Mouse (Mus musculus) midbrain, embryonic 12.5 days (tissue): ENCODE data around the gene Gm20388. TPM values are rescaled to one million over a fixed set of nuclear protein-coding genes. Genes with fewer than 3 reads are reported as not detected.

Experiments
- ATAC-seq: fragments of 200-750 bp; cut with Nextera tagmentation; 2 replicates; pipeline ENCODE4 v1.8.0; 2017; ENCODE audit warnings: low read depth, moderate TSS enrichment, moderate library complexity; ENCODE audit not compliant: low FRiP score
- H3K27ac ChIP-seq: fragments of 300-500 bp; sonication (generic); replicated peaks from 2 replicates; pipeline ENCODE4 v1.5.1; 2016; ENCODE audit warnings: mild to moderate bottlenecking
- H3K27me3 ChIP-seq: fragments of 300-500 bp; sonication (generic); 2 replicates; pipeline ENCODE4 v1.6.1; 2016; ENCODE audit warnings: mild to moderate bottlenecking
- H3K36me3 ChIP-seq: fragments of 300-500 bp; sonication (generic); 2 replicates; pipeline ENCODE4 v1.6.1; 2016
- H3K4me1 ChIP-seq: fragments of 300-500 bp; sonication (generic); 2 replicates; pipeline ENCODE4 v1.6.1; 2016
- H3K4me2 ChIP-seq: fragments of 300-500 bp; sonication (generic); replicated peaks from 2 replicates; pipeline ENCODE4 v1.6.1; 2016; ENCODE audit warnings: mild to moderate bottlenecking, moderate library complexity
- H3K4me3 ChIP-seq: fragments of 300-500 bp; sonication (generic); 2 replicates; pipeline ENCODE4 v1.5.1; 2016; ENCODE audit warnings: mild to moderate bottlenecking
- H3K9ac ChIP-seq: fragments of 300-500 bp; sonication (generic); replicated peaks from 2 replicates; pipeline ENCODE4 v1.6.1; 2016; ENCODE audit warnings: mild to moderate bottlenecking, moderate library complexity
- H3K9me3 ChIP-seq: fragments of 300-500 bp; sonication (generic); 2 replicates; pipeline ENCODE4 v1.6.1; 2016; ENCODE audit warnings: mild to moderate bottlenecking
- WGBS: fragments of 180-500 bp; shearing (Covaris S2); methylation state at CpG from one replicate; pipeline ENCODE4 v1.1.7; 2016; 5-methylcytosine and 5-hydroxymethylcytosine counted together
- polyA plus RNA-seq: library from polyadenylated mRNA; unstranded; fragments of >200 nt; fragmentation: Nextera tagmentation; extraction: Ambion mirVana; gene quantifications from 2 replicates; pipeline ENCODE4 v1.2.1, GENCODE M21; 2016

Gene Gm20388
- polyA plus RNA-seq, 1 experiment from 2014 or later: not detected

GRCm38 (mm10) chr8:124106328-124107195 lies 4195.9 kb downstream of the Gm20388 start:
- Histone ChIP-seq H3K9ac (no peak overlapping the region), H3K9me3 (no peaks in the 10 kb centered on the region), H3K4me3 (no peak overlapping the region), H3K4me1 (no peaks in the 10 kb centered on the region), H3K36me3 (no peaks in the 10 kb centered on the region), H3K4me2 (no peak overlapping the region), H3K27ac (no peak overlapping the region), H3K27me3 (no peaks in the 10 kb centered on the region)
- WGBS: 84% methylated on average over 7 of the region's 7 CpGs
- no peak for ATAC-seq

DNA sequence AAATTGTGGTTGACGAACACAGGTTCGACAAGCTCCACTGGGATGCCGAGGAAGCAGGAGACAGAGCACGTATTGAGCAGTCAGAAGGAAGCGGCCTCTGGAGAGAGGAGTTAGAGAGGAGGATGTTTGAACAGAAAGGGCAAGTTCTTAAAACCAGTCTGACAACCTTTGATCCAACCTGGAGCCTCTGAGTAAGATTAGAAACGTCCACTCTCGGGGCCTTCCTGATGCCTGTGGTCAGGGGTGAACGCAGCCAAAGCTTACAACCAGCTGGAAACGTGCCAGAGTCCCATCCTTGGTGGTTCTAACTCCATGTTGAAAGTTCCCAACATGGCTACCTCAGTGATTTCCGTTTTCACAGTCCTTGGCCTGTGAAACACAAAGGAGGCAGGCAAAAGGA lies 4202.5 kb downstream of the Gm20388 start:
- Histone ChIP-seq H3K27me3 (no peaks in the 10 kb centered on the region), H3K4me3 (no peak overlapping the region), H3K36me3 (no peaks in the 10 kb centered on the region), H3K9ac (no peak overlapping the region), H3K4me1 (no peaks in the 10 kb centered on the region), H3K4me2 (no peak overlapping the region), H3K9me3 (no peaks in the 10 kb centered on the region), H3K27ac (no peak overlapping the region)
- WGBS: 78% methylated on average over 10 of the region's 10 CpGs
- no peak for ATAC-seq

DNA sequence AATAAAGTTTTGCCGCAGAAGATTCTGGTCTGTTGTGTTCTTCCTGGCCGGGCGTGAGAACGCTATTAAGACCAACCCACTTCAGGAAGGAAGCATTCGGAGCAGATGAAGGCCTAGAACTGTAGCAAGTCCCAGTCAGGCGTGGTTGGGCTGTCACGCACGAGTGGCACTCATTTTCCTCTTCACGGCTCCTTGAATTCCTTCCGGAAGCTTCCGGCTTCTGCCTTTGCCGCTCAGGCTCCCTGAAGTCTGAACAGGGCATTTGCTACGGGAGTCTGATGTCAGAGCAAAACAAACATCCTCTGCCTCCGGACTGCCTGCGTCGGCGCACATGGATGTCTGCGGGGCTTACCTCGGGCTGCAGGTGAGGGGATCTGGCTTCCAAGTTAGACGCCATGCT lies 4214.6 kb downstream of the Gm20388 start:
- Histone ChIP-seq H3K27ac (no peak overlapping the region), H3K4me3 (no peak overlapping the region), H3K9ac (no peak overlapping the region), H3K36me3 (no peaks in the 10 kb centered on the region), H3K4me2 (no peak overlapping the region), H3K9me3 (no peaks in the 10 kb centered on the region; the same call in 1 of the 2 replicates), H3K27me3 (no peaks in the 10 kb centered on the region), H3K4me1 (no peaks in the 10 kb centered on the region)
- 95% methylated on average over 20 of the region's 20 CpGs for WGBS
- ATAC-seq: no peak

DNA sequence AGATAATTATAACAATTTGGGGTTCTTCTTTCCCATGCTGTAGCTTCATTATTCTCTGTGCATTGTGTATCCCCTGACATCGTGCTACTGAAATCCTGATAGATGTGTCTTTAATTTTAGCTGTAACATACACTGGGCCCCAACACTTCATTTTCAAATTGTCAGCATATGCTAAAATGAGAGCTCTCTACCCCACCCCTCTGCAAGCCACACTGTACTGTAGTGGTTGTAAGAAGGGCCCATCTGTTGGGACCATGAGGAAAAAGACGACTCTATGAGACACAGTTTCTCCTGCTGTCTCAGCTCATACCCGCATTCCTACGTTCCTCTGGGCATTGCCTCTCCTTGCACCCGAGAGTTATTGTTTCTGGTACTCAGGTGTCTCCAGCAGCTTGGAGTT lies 4226.6 kb downstream of the Gm20388 start:
- 0 out of 2 replicates have a peak, but pooled peaks cover 2% of the 10 kb centered on the region for H3K27me3 ChIP-seq
- H3K36me3 ChIP-seq: no peaks in the 10 kb centered on the region
- 88% methylated on average over 5 of the region's 5 CpGs for WGBS
- no peak overlapping the region for H3K4me2 ChIP-seq
- ATAC-seq: no peak
- H3K4me3 ChIP-seq: no peak overlapping the region
- H3K27ac ChIP-seq: no peak overlapping the region
- peaks cover 26% of the 10 kb centered on the region for H3K4me1 ChIP-seq
- H3K9me3 ChIP-seq: no peaks in the 10 kb centered on the region
- H3K9ac ChIP-seq: no peak overlapping the region

- no peak for ATAC-seq
- Histone ChIP-seq H3K27ac (peak overlapping the region; percentile 71), H3K9me3 (no peaks in the 10 kb centered on the region), H3K4me2 (peak overlapping the region; percentile 19; the same call in 1 of the 2 replicates), H3K4me3 (no peak overlapping the region), H3K36me3 (no peaks in the 10 kb centered on the region), H3K27me3 (peaks cover 19% of the 10 kb centered on the region; the same call in 1 of the 2 replicates), H3K9ac (no peak overlapping the region), H3K4me1 (peaks cover 31% of the 10 kb centered on the region)
- 66% methylated on average over 11 of the region's 11 CpGs for WGBS
Observed at GRCm38 (mm10) chr8:124140211-124140790, 4229.7 kb downstream of the Gm20388 start.

GRCm38 (mm10) chr8:124140868-124141431 lies 4230.3 kb downstream of the Gm20388 start:
- Histone ChIP-seq H3K36me3 (no peaks in the 10 kb centered on the region), H3K27me3 (peaks cover 20% of the 10 kb centered on the region; the same call in 1 of the 2 replicates), H3K4me1 (peaks cover 31% of the 10 kb centered on the region), H3K9ac (no peak overlapping the region), H3K4me3 (no peak overlapping the region), H3K27ac (peak overlapping the region; percentile 71), H3K4me2 (peak overlapping the region; percentile 19), H3K9me3 (no peaks in the 10 kb centered on the region)
- ATAC-seq: peak; percentile 52; the same call in 1 of the 2 replicates
- WGBS: 27% methylated on average over 20 of the region's 20 CpGs

GRCm38 (mm10) chr8:124141681-124142391 lies 4231.2 kb downstream of the Gm20388 start:
- no peak overlapping the region for H3K9ac ChIP-seq
- WGBS: 70% methylated on average over 9 of the region's 9 CpGs
- H3K9me3 ChIP-seq: no peaks in the 10 kb centered on the region
- H3K4me2 ChIP-seq: no peak overlapping the region
- H3K36me3 ChIP-seq: no peaks in the 10 kb centered on the region
- H3K4me3 ChIP-seq: no peak overlapping the region
- H3K4me1 ChIP-seq: peaks cover 31% of the 10 kb centered on the region
- H3K27me3 ChIP-seq: peaks cover 20% of the 10 kb centered on the region; the same call in 1 of the 2 replicates
- peak overlapping the region; percentile 71 for H3K27ac ChIP-seq
- no peak for ATAC-seq

GRCm38 (mm10) chr8:124143003-124143402 lies 4232.4 kb downstream of the Gm20388 start:
- Histone ChIP-seq H3K4me1 (peaks cover 29% of the 10 kb centered on the region), H3K4me3 (no peak overlapping the region), H3K4me2 (no peak overlapping the region), H3K27ac (no peak overlapping the region), H3K36me3 (no peaks in the 10 kb centered on the region), H3K27me3 (peaks cover 20% of the 10 kb centered on the region; the same call in 1 of the 2 replicates), H3K9me3 (no peaks in the 10 kb centered on the region), H3K9ac (no peak overlapping the region)
- ATAC-seq: no peak
- WGBS: 54% methylated on average over 5 of the region's 5 CpGs

- Histone ChIP-seq H3K27ac (no peak overlapping the region), H3K4me1 (peaks cover 26% of the 10 kb centered on the region), H3K9me3 (no peaks in the 10 kb centered on the region), H3K36me3 (no peaks in the 10 kb centered on the region), H3K27me3 (peaks cover 20% of the 10 kb centered on the region; the same call in 1 of the 2 replicates), H3K9ac (no peak overlapping the region), H3K4me3 (no peak overlapping the region), H3K4me2 (no peak overlapping the region)
- no peak for ATAC-seq
- 82% methylated on average over 16 of the region's 16 CpGs for WGBS
Observed at GRCm38 (mm10) chr8:124143871-124144618, 4233.4 kb downstream of the Gm20388 start.

DNA sequence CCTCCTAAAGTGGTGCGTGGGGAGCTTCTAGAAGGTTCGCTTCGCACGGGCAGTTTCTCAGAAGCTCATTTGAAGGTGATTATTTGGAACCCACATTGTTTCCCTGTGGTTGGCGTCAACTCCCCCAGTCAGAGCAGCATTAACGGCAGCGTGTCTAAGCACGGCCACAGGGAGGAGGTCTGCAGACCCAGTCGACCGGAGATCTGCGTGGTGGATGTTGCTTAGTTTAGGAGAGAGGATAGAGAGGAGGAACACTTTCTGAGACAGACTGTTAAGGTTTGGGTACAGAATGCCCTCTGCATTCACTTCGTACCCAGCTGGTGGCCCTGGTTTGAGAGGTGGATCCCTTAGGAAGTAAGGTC lies 4234.0 kb downstream of the Gm20388 start:
- H3K27me3 ChIP-seq: peaks cover 20% of the 10 kb centered on the region; the same call in 1 of the 2 replicates
- WGBS: 75% methylated on average over 12 of the region's 12 CpGs

GRCm38 (mm10) chr8:124146286-124146685 lies 4235.6 kb downstream of the Gm20388 start:
- Histone ChIP-seq H3K4me3 (no peak overlapping the region), H3K4me1 (peaks cover 14% of the 10 kb centered on the region), H3K36me3 (no peaks in the 10 kb centered on the region), H3K9me3 (no peaks in the 10 kb centered on the region), H3K4me2 (no peak overlapping the region), H3K27me3 (peaks cover 20% of the 10 kb centered on the region; the same call in 1 of the 2 replicates), H3K27ac (no peak overlapping the region), H3K9ac (no peak overlapping the region)
- WGBS: 89% methylated on average over 5 of the region's 5 CpGs
- ATAC-seq: no peak

More for the DNA sequence above, 4234.0 kb downstream of the Gm20388 start:
- H3K9ac ChIP-seq: no peak overlapping the region
- no peak overlapping the region for H3K4me2 ChIP-seq
- H3K4me1 ChIP-seq: peaks cover 26% of the 10 kb centered on the region
- ATAC-seq: no peak
- H3K4me3 ChIP-seq: no peak overlapping the region
- H3K27ac ChIP-seq: no peak overlapping the region
- H3K36me3 ChIP-seq: no peaks in the 10 kb centered on the region
- no peaks in the 10 kb centered on the region for H3K9me3 ChIP-seq
